Mouse (Mus musculus): ENCODE results near the gene Mtmr14. TPM values are rescaled to one million over a fixed set of nuclear protein-coding genes. Genes with fewer than 3 reads are reported as not detected.
A peak's percentile ranks its signal among the peaks of the same experiment; 100 is the strongest.

Gene Mtmr14
- 16.4 and 16.8 TPM in 2 replicates for polyA plus RNA-seq (2015; fragmentation: Nextera tagmentation; extraction: Ambion mirVana)

DNA sequence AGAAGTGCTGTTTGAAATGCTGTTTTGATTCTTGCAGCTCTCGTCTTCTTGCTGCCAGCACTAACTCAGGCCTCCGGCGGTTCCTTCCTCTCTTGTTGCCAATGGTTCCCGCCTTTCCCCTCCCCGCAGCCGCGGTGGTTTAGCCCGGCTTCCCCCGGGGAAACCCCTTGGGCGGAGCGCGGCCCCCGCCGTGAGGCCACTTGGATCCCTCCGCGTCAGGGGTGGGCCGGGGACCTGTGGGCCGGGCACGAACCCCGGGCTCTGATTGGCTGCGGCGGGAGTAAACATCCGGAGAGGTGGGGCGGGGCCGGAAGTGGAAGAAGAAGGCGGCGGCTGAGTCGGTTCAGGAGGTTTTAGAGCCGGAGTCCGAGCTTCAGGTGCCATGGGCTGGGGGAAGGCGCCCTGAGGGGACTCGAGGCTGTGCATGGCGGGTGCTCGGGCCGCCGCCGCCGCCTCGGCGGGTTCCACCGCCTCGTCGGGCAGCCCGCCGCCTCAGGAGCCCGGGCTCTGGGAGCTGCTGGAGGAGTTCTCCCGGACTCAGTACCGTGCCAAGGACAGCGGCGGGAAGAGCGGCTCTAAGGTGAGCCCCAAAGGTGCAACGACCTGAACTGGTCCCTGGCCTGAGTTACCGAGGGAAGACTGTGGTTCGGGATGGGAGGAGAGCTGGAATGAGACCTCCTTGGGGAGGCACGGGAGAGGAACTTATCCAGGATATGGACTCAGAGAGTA is at the start of gene Mtmr14:
TSS of gene Mtmr14 (plus strand) at position 302 of the 729 bp plus-strand sequence.
- H3K9ac ChIP-seq (ENCODE audit: low read depth, low read length): peak within 1 kb of the TSS; percentile 85
- WGBS (ENCODE audit: insufficient replicate concordance): under 1% methylated on average over 54 of the region's 55 CpGs
- H3K27ac ChIP-seq (ENCODE audit: low read length): peak within 1 kb of the TSS; percentile 79
- H3K4me2 ChIP-seq (ENCODE audit: low read depth, low read length): peak within 1 kb of the TSS; percentile 84
- H3K27me3 ChIP-seq (ENCODE audit: control insufficient read depth, insufficient read depth, low read depth, low read length): no peaks in the 10 kb centered on the region
- no peaks in the 10 kb centered on the region; the same call in 1 of the 2 replicates for H3K36me3 ChIP-seq (ENCODE audit: control insufficient read depth, insufficient read depth)
- H3K4me1 ChIP-seq (ENCODE audit: control insufficient read depth, low read depth, low read length): peaks cover 13% of the 10 kb centered on the region
- H3K4me3 ChIP-seq (ENCODE audit: low read depth, low read length): peak within 1 kb of the TSS; percentile 73
- no peaks in the 10 kb centered on the region for H3K9me3 ChIP-seq (replicated peaks; ENCODE audit: control insufficient read depth, low read length)
- peak; percentile 100 for ATAC-seq (ENCODE audit: low read depth)

DNA sequence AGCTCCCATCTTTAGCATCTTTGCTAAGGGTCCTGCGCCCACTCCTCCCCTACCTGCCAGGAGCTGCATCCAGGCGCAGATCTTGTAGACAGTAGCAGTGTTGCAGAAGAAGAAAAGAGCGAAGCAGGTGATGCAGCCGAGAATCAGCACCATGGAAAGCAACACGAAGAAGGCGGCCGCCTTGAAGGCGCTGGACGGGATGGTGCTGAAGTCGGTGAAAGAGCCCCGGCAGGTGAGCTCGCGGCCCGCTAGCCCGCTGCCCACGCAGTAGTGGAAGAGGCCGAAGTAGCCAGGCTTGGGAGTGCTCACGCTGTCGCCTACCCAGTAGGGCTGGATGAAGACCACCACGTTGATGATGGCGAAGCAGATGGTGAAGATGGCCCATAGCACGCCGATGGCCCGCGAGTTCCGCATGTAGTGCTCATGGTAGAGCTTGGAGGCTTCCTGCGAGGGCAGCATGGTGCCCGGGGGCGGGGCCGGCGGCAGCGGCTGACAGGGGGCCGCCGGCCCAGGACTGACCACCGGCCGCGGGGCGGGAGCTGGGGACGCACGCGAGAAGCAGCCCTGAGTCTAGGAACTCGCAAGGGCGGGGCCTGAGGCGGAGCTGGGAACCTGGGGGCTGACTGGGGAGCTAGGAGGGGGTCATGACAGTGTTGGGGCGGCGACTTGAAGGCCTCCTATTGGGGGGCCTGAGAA is 43.7 kb upstream of the Mtmr14 start:
- 6% methylated on average over 46 of the region's 46 CpGs for WGBS (ENCODE audit: insufficient replicate concordance)
- no peak overlapping the region for H3K9ac ChIP-seq (ENCODE audit: low read depth, low read length)
- H3K4me1 ChIP-seq (ENCODE audit: control insufficient read depth, low read depth, low read length): no peaks in the 10 kb centered on the region; the same call in 1 of the 2 replicates
- H3K9me3 ChIP-seq (replicated peaks; ENCODE audit: control insufficient read depth, low read length): no peaks in the 10 kb centered on the region
- H3K36me3 ChIP-seq (ENCODE audit: control insufficient read depth, insufficient read depth): no peaks in the 10 kb centered on the region
- H3K27ac ChIP-seq (ENCODE audit: low read length): no peak overlapping the region
- H3K4me2 ChIP-seq (ENCODE audit: low read depth, low read length): no peak overlapping the region
- no peak for ATAC-seq (ENCODE audit: low read depth)
- H3K4me3 ChIP-seq (ENCODE audit: low read depth, low read length): no peak overlapping the region
- H3K27me3 ChIP-seq (ENCODE audit: control insufficient read depth, insufficient read depth, low read depth, low read length): peaks cover 29% of the 10 kb centered on the region

DNA sequence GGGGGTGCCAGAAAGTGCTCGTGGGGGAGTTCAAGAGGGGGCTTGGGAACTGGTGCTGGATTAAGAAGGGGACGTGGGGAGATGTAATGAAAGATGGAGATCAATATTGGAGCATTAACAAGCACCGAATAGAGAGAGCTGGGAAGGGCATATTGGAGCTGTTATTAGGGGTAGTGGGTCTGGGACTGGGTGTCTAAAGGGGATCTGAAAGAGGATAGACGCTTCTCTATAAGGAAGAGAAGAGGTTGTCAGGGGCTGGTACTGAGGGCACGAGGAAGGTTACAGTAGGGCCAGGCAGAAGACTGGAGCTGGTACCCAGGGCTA is 43.2 kb upstream of the Mtmr14 start:
- Histone ChIP-seq H3K4me1 (ENCODE audit: control insufficient read depth, low read depth, low read length) (no peaks in the 10 kb centered on the region; the same call in 1 of the 2 replicates), H3K9me3 (replicated peaks; ENCODE audit: control insufficient read depth, low read length) (no peaks in the 10 kb centered on the region), H3K9ac (ENCODE audit: low read depth, low read length) (no peak overlapping the region), H3K4me3 (ENCODE audit: low read depth, low read length) (no peak overlapping the region), H3K27me3 (ENCODE audit: control insufficient read depth, insufficient read depth, low read depth, low read length) (peaks cover 29% of the 10 kb centered on the region), H3K36me3 (ENCODE audit: control insufficient read depth, insufficient read depth) (no peaks in the 10 kb centered on the region), H3K4me2 (ENCODE audit: low read depth, low read length) (no peak overlapping the region), H3K27ac (ENCODE audit: low read length) (no peak overlapping the region)
- ATAC-seq (ENCODE audit: low read depth): no peak
- 4% methylated on average over 5 of the region's 5 CpGs for WGBS (ENCODE audit: insufficient replicate concordance)

DNA sequence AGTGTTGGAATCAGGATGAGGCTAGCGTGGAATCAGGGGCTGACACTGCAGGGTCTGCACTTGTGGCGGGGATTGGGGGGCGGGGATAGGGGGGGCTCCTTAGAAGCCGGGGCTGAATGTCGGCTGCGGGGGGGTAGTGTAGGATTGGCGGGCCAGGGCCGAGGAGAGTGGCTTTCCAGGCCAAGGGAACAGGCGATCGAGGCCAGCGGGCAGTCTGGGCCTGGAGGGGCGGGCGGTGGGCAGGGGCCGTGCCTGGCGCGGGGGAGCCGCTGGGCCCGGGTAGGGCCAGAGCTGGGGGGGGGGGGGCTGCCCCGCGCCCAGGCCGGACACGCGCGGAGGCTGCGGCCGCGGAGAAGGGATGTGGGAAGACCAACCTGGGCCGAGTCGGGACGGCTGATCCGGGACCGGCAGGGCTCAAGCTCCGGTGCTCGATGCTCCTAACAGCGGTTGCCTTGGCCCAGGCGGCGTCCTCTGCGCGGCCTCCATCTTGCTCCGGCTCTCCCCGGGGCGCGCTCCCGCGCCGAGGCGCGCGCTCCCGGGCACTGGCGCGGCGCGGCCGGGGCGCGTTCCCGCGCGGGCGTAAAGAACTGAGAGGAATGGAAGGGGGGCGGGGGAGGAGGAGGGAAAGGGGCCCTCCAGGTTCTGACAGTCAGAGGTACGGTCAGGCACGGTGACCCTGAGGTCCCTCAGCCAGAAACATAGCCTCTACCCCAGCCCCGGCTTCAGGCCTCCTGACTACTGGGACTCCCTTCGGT is 42.6 kb upstream of the Mtmr14 start, which contains the start of gene Lhfpl4:
TSS of gene Lhfpl4 (minus strand) at position 544 of the 755 bp plus-strand sequence.
- H3K4me1 ChIP-seq (ENCODE audit: control insufficient read depth, low read depth, low read length): no peaks in the 10 kb centered on the region; the same call in 1 of the 2 replicates
- no peak within 1 kb of the TSS for H3K9ac ChIP-seq (ENCODE audit: low read depth, low read length)
- peak within 1 kb of the TSS; percentile 41; the same call in 1 of the 2 replicates for H3K4me2 ChIP-seq (ENCODE audit: low read depth, low read length)
- H3K27ac ChIP-seq (ENCODE audit: low read length): no peak within 1 kb of the TSS
- no peaks in the 10 kb centered on the region for H3K36me3 ChIP-seq (ENCODE audit: control insufficient read depth, insufficient read depth)
- no peaks in the 10 kb centered on the region for H3K9me3 ChIP-seq (replicated peaks; ENCODE audit: control insufficient read depth, low read length)
- peak within 1 kb of the TSS; percentile 43 for H3K4me3 ChIP-seq (ENCODE audit: low read depth, low read length)
- WGBS (ENCODE audit: insufficient replicate concordance): 2% methylated on average over 50 of the region's 66 CpGs
- ATAC-seq (ENCODE audit: low read depth): no peak
- peaks cover 29% of the 10 kb centered on the region for H3K27me3 ChIP-seq (ENCODE audit: control insufficient read depth, insufficient read depth, low read depth, low read length)

DNA sequence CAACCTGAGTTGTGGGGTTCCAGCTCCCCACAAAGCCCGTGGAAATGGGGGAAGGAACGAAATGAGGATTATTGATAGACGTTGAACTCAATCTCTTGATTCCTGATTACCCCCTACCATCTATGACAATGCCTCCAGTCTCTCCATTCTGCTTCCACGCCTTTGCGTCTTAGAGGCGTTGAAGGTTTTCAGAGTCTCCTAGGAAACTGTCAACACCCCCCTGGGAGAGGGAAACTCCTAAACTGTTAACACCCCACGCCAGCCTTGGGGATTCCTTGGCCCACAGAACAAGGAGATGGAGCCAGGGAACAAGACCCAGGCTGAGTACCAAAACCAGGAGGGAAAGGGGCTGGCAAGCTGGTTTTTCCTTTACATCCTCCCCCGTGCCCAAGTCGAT is 42.0 kb upstream of the Mtmr14 start:
- WGBS (ENCODE audit: insufficient replicate concordance): 16% methylated on average over 9 of the region's 9 CpGs
- Histone ChIP-seq H3K4me1 (ENCODE audit: control insufficient read depth, low read depth, low read length) (no peaks in the 10 kb centered on the region; the same call in 1 of the 2 replicates), H3K9ac (ENCODE audit: low read depth, low read length) (no peak overlapping the region), H3K4me3 (ENCODE audit: low read depth, low read length) (no peak overlapping the region), H3K4me2 (ENCODE audit: low read depth, low read length) (no peak overlapping the region), H3K9me3 (replicated peaks; ENCODE audit: control insufficient read depth, low read length) (no peaks in the 10 kb centered on the region), H3K27me3 (ENCODE audit: control insufficient read depth, insufficient read depth, low read depth, low read length) (peaks cover 29% of the 10 kb centered on the region), H3K27ac (ENCODE audit: low read length) (no peak overlapping the region), H3K36me3 (ENCODE audit: control insufficient read depth, insufficient read depth) (no peaks in the 10 kb centered on the region)
- no peak for ATAC-seq (ENCODE audit: low read depth)

DNA sequence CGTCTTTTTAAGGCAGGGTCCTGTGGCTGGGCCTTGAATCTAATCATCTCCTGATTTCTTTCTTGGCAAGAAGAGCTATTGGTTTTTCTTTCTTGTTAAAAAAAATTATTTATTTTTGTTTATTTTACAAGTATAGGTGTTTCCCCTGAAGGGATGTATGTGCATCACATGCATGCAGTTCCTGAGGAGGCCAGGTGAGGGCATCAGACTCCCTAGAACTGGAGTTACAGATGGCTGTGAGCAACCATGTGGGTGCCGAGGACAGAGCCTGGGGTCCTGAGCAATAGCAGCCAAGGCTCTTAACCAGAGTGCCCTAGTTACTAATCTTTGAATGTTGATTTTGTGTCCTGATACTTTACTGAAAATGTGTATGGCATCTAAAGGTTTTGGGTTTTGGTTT is 21.4 kb upstream of the Mtmr14 start:
- Histone ChIP-seq H3K4me1 (ENCODE audit: control insufficient read depth, low read depth, low read length) (no peaks in the 10 kb centered on the region), H3K4me3 (ENCODE audit: low read depth, low read length) (no peak overlapping the region), H3K9ac (ENCODE audit: low read depth, low read length) (no peak overlapping the region), H3K27me3 (ENCODE audit: control insufficient read depth, insufficient read depth, low read depth, low read length) (no peaks in the 10 kb centered on the region), H3K36me3 (ENCODE audit: control insufficient read depth, insufficient read depth) (no peaks in the 10 kb centered on the region), H3K27ac (ENCODE audit: low read length) (no peak overlapping the region), H3K4me2 (ENCODE audit: low read depth, low read length) (no peak overlapping the region), H3K9me3 (replicated peaks; ENCODE audit: control insufficient read depth, low read length) (no peaks in the 10 kb centered on the region)
- no peak for ATAC-seq (ENCODE audit: low read depth)
- WGBS (ENCODE audit: insufficient replicate concordance): 50% methylated on average over 2 of the region's 2 CpGs

DNA sequence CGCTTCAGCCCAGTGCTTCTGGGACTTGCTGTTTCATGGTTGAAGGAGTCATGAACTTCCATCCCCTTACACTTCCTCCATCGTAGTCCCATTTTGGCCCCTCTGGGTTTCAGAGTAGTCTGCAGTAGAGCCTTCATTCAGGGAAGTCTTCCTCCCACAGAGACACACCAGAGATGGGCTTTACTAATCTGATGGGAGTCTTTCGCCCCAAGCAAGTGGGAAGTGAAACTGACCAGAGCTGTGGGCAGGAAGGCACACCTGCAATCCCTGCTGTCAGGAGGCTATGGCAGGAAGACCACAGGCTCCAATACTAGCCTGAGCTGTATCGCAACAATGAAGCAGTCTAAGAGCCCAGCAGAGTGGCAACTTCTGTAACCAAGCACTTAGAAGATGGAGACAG is 11.8 kb upstream of the Mtmr14 start:
- no peak overlapping the region for H3K4me2 ChIP-seq (ENCODE audit: low read depth, low read length)
- no peaks in the 10 kb centered on the region for H3K36me3 ChIP-seq (ENCODE audit: control insufficient read depth, insufficient read depth)
- H3K4me1 ChIP-seq (ENCODE audit: control insufficient read depth, low read depth, low read length): no peaks in the 10 kb centered on the region
- no peak overlapping the region for H3K9ac ChIP-seq (ENCODE audit: low read depth, low read length)
- H3K4me3 ChIP-seq (ENCODE audit: low read depth, low read length): no peak overlapping the region
- H3K27ac ChIP-seq (ENCODE audit: low read length): no peak overlapping the region
- no peaks in the 10 kb centered on the region for H3K9me3 ChIP-seq (replicated peaks; ENCODE audit: control insufficient read depth, low read length)
- ATAC-seq (ENCODE audit: low read depth): no peak; the same call in 1 of the 2 replicates
- H3K27me3 ChIP-seq (ENCODE audit: control insufficient read depth, insufficient read depth, low read depth, low read length): no peaks in the 10 kb centered on the region
- 35% methylated on average over 4 of the region's 4 CpGs for WGBS (ENCODE audit: insufficient replicate concordance)

DNA sequence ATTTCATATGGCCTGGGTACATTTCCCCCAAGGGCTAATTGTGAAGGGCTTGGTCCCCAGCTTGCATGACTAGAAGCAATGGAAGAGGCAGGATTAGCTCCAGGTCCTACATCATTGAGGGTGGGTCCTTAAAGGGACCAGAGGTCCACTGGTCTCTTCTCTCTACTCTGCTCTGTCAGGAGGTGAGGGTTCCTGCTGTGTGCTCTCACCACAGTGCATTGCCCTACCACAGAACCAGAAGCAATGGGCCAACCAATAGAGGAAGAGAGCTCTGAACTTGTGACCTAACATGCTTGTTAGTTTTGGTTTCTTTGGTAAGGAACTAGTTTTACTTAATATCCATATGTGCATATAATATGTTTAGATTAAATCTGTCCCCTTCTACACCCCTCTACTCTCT is 10.9 kb upstream of the Mtmr14 start:
- no peak for ATAC-seq (ENCODE audit: low read depth)
- no peak overlapping the region for H3K9ac ChIP-seq (ENCODE audit: low read depth, low read length)
- no peaks in the 10 kb centered on the region for H3K4me1 ChIP-seq (ENCODE audit: control insufficient read depth, low read depth, low read length)
- H3K27ac ChIP-seq (ENCODE audit: low read length): no peak overlapping the region
- H3K27me3 ChIP-seq (ENCODE audit: control insufficient read depth, insufficient read depth, low read depth, low read length): no peaks in the 10 kb centered on the region
- no peak overlapping the region for H3K4me3 ChIP-seq (ENCODE audit: low read depth, low read length)
- no peak overlapping the region for H3K4me2 ChIP-seq (ENCODE audit: low read depth, low read length)
- H3K36me3 ChIP-seq (ENCODE audit: control insufficient read depth, insufficient read depth): no peaks in the 10 kb centered on the region
- 0 out of 2 replicates have a peak, but pooled peaks cover 2% of the 10 kb centered on the region for H3K9me3 ChIP-seq (replicated peaks; ENCODE audit: control insufficient read depth, low read length)

Measured in liver, embryonic 16.5 days (tissue).